Mouse (Mus musculus) heart, adult 2 months (tissue): ENCODE measurements at regions not wholly inside any gene's neighbourhood (a gene's known extent, or its start where the extent isn't known, plus 50 kb on each side); places are given as distances from the start of the nearest gene placed in this dataset.

ENCODE experiments used
- CTCF ChIP-seq: fragments of 200-600 bp; IDR thresholded peaks from 2 replicates; pipeline ENCODE4 v1.8.1; 2022; ENCODE audit warnings: antibody characterized with exemption, mild to moderate bottlenecking, moderate library complexity
- EP300 ChIP-seq: fragments of 200-500 bp; IDR thresholded peaks from 2 replicates; pipeline ENCODE4 v1.6.1; 2011; ENCODE audit warnings: low read depth, low read length, control low read depth; ENCODE audit not compliant: insufficient read depth
- POLR2A ChIP-seq: fragments of 200-500 bp; IDR thresholded peaks from 2 replicates; pipeline ENCODE4 v1.6.1; 2011; ENCODE audit warnings: mild to moderate bottlenecking, low read depth, low read length, control low read depth; ENCODE audit not compliant: insufficient read depth

GRCm38 (mm10) chr10:117576154-117576859 lies 53.0 kb upstream of the Cpm start:
- TF ChIP-seq POLR2A (no peak), CTCF (no peak), EP300 (no peak)
